Mouse (Mus musculus) liver, embryonic 16.5 days (tissue): ENCODE results near the gene Ndrg4. TPM values are rescaled to one million over a fixed set of nuclear protein-coding genes. Genes with fewer than 3 reads are reported as not detected.

Experiments
- ATAC-seq: fragments of 200-750 bp; cut with Nextera tagmentation; 2 replicates; pipeline ENCODE4 v1.8.0; 2017; ENCODE audit warnings: low read depth, mild to moderate bottlenecking, moderate number of reproducible peaks, moderate library complexity
- H3K27ac ChIP-seq: fragments of 300-500 bp; sonication (generic); 2 replicates; pipeline ENCODE4 v1.5.1; 2014; ENCODE audit warnings: mild to moderate bottlenecking, low read length
- H3K27me3 ChIP-seq: fragments of 300-500 bp; sonication (generic); 2 replicates; pipeline ENCODE4 v1.6.1; 2014; ENCODE audit warnings: low read depth, low read length, mixed read lengths; ENCODE audit not compliant: control insufficient read depth, insufficient read depth
- H3K36me3 ChIP-seq: fragments of 300-500 bp; sonication (generic); 2 replicates; pipeline ENCODE4 v1.6.1; 2014; ENCODE audit warnings: mild to moderate bottlenecking; ENCODE audit not compliant: control insufficient read depth, insufficient read depth
- H3K4me1 ChIP-seq: fragments of 300-500 bp; sonication (generic); 2 replicates; pipeline ENCODE4 v1.6.1; 2014; ENCODE audit warnings: low read depth, low read length, mixed read lengths; ENCODE audit not compliant: control insufficient read depth
- H3K4me2 ChIP-seq: fragments of 300-500 bp; sonication (generic); 2 replicates; pipeline ENCODE4 v1.6.1; 2014; ENCODE audit warnings: low read depth, low read length, mixed read lengths
- H3K4me3 ChIP-seq: fragments of 300-500 bp; sonication (generic); 2 replicates; pipeline ENCODE4 v1.5.1; 2014; ENCODE audit warnings: low read depth, mild to moderate bottlenecking, low read length
- H3K9ac ChIP-seq: fragments of 300-500 bp; sonication (generic); 2 replicates; pipeline ENCODE4 v1.6.1; 2014; ENCODE audit warnings: low read depth, low read length
- H3K9me3 ChIP-seq: fragments of 300-500 bp; sonication (generic); replicated peaks from 2 replicates; pipeline ENCODE4 v1.6.1; 2016; ENCODE audit warnings: low read length; ENCODE audit not compliant: control insufficient read depth
- WGBS: fragments of 180-500 bp; shearing (Covaris S2); extraction: QIAGEN DNeasy Blood & Tissue Kit; methylation state at CpG from one replicate; pipeline ENCODE4 v1.1.7; 2014; ENCODE audit not compliant: insufficient replicate concordance; 5-methylcytosine and 5-hydroxymethylcytosine counted together
- polyA plus RNA-seq: library from polyadenylated mRNA; unstranded; fragments of >200 nt; fragmentation: Nextera tagmentation; extraction: Ambion mirVana; gene quantifications from 2 replicates; pipeline ENCODE4 v1.2.1, GENCODE M21; 2015

The Ndrg4 gene
- polyA plus RNA-seq, 1 experiment from 2014 or later, result 1.0 TPM

- Histone ChIP-seq H3K27me3 (peaks cover 19% of the 10 kb centered on the region), H3K36me3 (no peaks in the 10 kb centered on the region), H3K4me2 (no peak overlapping the region), H3K27ac (no peak overlapping the region), H3K9ac (no peak overlapping the region), H3K4me1 (no peaks in the 10 kb centered on the region), H3K9me3 (no peaks in the 10 kb centered on the region), H3K4me3 (no peak overlapping the region)
- ATAC-seq, result no peak
- 68% methylated on average over 6 of the region's 6 CpGs for WGBS
Observed at GRCm38 (mm10) chr8:95671861-95672260, 4.9 kb upstream of the Ndrg4 start.

DNA sequence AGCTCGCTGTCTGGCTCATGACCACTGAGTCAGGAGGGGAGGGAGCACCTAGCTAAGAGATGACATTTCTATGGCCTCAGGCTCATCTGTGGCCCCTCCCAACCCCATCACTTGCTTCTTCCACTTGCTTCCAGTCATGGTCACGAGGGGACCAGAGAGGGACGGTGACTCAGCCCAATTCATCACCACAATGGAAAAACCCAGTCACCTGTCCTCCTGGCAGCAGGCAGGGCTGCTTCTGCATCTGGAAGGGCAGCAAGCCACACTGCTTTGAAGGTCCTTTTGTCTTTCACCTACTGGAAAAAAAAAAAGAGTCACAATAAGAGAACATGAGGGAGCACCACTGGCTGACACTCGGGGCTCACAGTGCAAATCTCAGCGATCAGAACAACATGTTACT, 4.0 kb upstream of the Ndrg4 start:
- Histone ChIP-seq H3K27me3 (peaks cover 28% of the 10 kb centered on the region), H3K36me3 (no peaks in the 10 kb centered on the region), H3K4me2 (no peak overlapping the region), H3K9ac (no peak overlapping the region), H3K27ac (no peak overlapping the region), H3K4me3 (no peak overlapping the region), H3K9me3 (no peaks in the 10 kb centered on the region), H3K4me1 (no peaks in the 10 kb centered on the region; the same call in 1 of the 2 replicates)
- no peak for ATAC-seq
- 35% methylated on average over 5 of the region's 5 CpGs for WGBS

GRCm38 (mm10) chr8:95677591-95678023, 827 bp downstream of the Ndrg4 start:
- WGBS, result 2% methylated on average over 39 of the region's 48 CpGs
- peak overlapping the region; percentile 49 for H3K4me3 ChIP-seq
- peaks cover 62% of the 10 kb centered on the region for H3K27me3 ChIP-seq

GRCm38 (mm10) chr8:95678024-95678611, 1.3 kb downstream of the Ndrg4 start:
- WGBS, result under 1% methylated on average over 62 of the region's 70 CpGs
- Histone ChIP-seq H3K27ac (no peak overlapping the region), H3K4me3 (peak overlapping the region; percentile 49), H3K4me2 (peak overlapping the region; percentile 67), H3K9me3 (no peaks in the 10 kb centered on the region), H3K36me3 (no peaks in the 10 kb centered on the region), H3K4me1 (no peaks in the 10 kb centered on the region; the same call in 1 of the 2 replicates), H3K27me3 (peaks cover 60% of the 10 kb centered on the region), H3K9ac (no peak overlapping the region)
- ATAC-seq, result no peak

More at GRCm38 (mm10) chr8:95677591-95678023, 827 bp downstream of the Ndrg4 start:
- Histone ChIP-seq H3K9ac (no peak overlapping the region), H3K4me2 (peak overlapping the region; percentile 67), H3K4me1 (no peaks in the 10 kb centered on the region; the same call in 1 of the 2 replicates), H3K9me3 (no peaks in the 10 kb centered on the region), H3K36me3 (no peaks in the 10 kb centered on the region), H3K27ac (no peak overlapping the region)
- no peak for ATAC-seq

DNA sequence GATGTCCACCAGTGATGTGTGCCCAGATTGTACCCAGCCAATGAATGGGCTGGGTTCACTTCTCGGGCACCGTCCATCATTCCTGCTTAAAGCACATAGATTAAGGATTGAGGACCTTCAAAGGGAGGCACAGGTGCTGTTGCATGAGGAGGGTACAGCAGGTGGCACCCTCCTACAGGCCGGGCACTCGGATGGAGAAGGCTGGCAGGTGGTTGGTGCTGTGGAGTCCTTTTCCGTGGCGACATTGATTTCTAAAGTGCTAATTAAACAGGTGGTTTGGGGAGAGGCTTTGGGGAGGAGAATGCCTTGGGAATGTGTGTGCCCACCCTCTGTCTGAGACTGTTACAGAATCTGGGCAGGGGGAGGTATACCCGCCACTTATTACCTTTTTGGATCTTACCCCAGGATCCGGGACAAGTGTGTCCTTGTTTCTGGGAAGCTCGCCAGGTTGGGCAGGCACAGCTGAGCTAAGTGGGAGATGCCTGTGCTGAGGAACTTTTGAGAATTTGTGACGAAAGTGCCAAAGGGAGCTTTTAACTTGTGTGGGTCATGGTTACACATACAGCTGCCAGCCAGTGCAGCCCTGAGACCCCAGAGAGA, 11.4 kb downstream of the Ndrg4 start:
- Histone ChIP-seq H3K4me1 (no peaks in the 10 kb centered on the region), H3K4me3 (no peak overlapping the region), H3K9ac (no peak overlapping the region), H3K9me3 (no peaks in the 10 kb centered on the region), H3K36me3 (no peaks in the 10 kb centered on the region), H3K27me3 (no peaks in the 10 kb centered on the region; the same call in 1 of the 2 replicates), H3K27ac (no peak overlapping the region), H3K4me2 (no peak overlapping the region)
- 64% methylated on average over 10 of the region's 10 CpGs for WGBS
- ATAC-seq, result no peak

DNA sequence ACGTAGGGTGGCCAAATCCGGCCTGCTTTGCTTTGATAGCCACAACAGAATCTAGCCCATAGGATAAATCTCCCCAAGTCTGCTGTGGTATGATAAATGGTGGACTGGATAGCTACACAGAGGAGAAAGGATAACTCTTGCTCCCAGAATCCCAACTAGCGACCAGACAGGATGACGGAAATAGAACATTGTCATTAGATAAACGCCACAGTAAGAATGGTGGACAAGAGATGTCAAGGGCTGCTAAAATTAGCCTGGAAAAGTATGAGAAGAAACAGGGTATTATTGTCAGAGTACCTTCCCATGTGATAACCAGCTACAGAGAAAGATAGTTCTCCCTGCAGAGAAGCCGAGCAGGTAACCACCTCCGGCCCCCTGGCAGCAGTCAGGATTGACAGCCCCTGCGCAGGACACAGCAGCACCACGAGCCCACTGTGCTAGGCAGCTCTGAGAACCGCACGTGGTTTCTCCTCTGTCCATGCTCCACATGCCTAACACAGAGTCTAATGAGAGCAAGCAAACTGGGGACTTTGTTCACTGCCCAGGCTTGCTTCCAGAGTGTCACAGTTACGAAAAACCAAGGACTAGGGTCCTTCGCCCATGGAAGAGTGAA, 14.3 kb downstream of the Ndrg4 start:
- Histone ChIP-seq H3K4me1 (no peaks in the 10 kb centered on the region), H3K27me3 (peaks cover 13% of the 10 kb centered on the region)
- WGBS, result 44% methylated on average over 13 of the region's 13 CpGs

GRCm38 (mm10) chr8:95694631-95695030, 17.9 kb downstream of the Ndrg4 start:
- no peak for ATAC-seq
- WGBS, result 15% methylated on average over 6 of the region's 6 CpGs
- peaks cover 26% of the 10 kb centered on the region for H3K27me3 ChIP-seq

More for the DNA sequence above, 14.3 kb downstream of the Ndrg4 start:
- H3K4me3 ChIP-seq, result no peak overlapping the region
- no peak for ATAC-seq
- H3K4me2 ChIP-seq, result no peak overlapping the region
- H3K27ac ChIP-seq, result no peak overlapping the region
- H3K9ac ChIP-seq, result no peak overlapping the region
- no peaks in the 10 kb centered on the region for H3K36me3 ChIP-seq
- H3K9me3 ChIP-seq, result no peaks in the 10 kb centered on the region

GRCm38 (mm10) chr8:95696661-95697060, 19.9 kb downstream of the Ndrg4 start:
- Histone ChIP-seq H3K9me3 (no peaks in the 10 kb centered on the region), H3K4me2 (no peak overlapping the region), H3K9ac (no peak overlapping the region), H3K4me3 (no peak overlapping the region), H3K27me3 (peaks cover 29% of the 10 kb centered on the region), H3K27ac (no peak overlapping the region), H3K4me1 (no peaks in the 10 kb centered on the region), H3K36me3 (no peaks in the 10 kb centered on the region)
- no peak for ATAC-seq
- WGBS, result 58% methylated on average over 8 of the region's 8 CpGs

More at GRCm38 (mm10) chr8:95694631-95695030, 17.9 kb downstream of the Ndrg4 start:
- Histone ChIP-seq H3K4me3 (no peak overlapping the region), H3K9me3 (no peaks in the 10 kb centered on the region), H3K36me3 (no peaks in the 10 kb centered on the region), H3K27ac (no peak overlapping the region), H3K9ac (no peak overlapping the region), H3K4me1 (no peaks in the 10 kb centered on the region), H3K4me2 (no peak overlapping the region)

- H3K9ac ChIP-seq, result no peak overlapping the region
- no peak overlapping the region for H3K4me2 ChIP-seq
- no peaks in the 10 kb centered on the region for H3K9me3 ChIP-seq
- H3K4me3 ChIP-seq, result no peak overlapping the region
- ATAC-seq, result no peak
- whole genome bisulfite sequencing, result under 1% methylated on average over 11 of the region's 11 CpGs
- H3K36me3 ChIP-seq, result no peaks in the 10 kb centered on the region
- H3K27ac ChIP-seq, result no peak overlapping the region
- H3K4me1 ChIP-seq, result no peaks in the 10 kb centered on the region
- peaks cover 29% of the 10 kb centered on the region for H3K27me3 ChIP-seq
Observed at GRCm38 (mm10) chr8:95697128-95697527, 20.3 kb downstream of the Ndrg4 start.
